Mouse (Mus musculus) T-helper 2 cell (primary cell): ENCODE measurements at regions not wholly inside any gene's neighbourhood (a gene's known extent, or its start where the extent isn't known, plus 50 kb on each side); places are given as distances from the start of the nearest gene placed in this dataset.

ENCODE experiments used
- in situ Hi-C: fragments of 300-600 bp; cut with MboI, MseI; formaldehyde crosslinking; loops from one replicate; pipeline ENCODE4 v1.15.1; 2025; ENCODE audit warnings: high pct_unique_total_duplicates

DNA sequence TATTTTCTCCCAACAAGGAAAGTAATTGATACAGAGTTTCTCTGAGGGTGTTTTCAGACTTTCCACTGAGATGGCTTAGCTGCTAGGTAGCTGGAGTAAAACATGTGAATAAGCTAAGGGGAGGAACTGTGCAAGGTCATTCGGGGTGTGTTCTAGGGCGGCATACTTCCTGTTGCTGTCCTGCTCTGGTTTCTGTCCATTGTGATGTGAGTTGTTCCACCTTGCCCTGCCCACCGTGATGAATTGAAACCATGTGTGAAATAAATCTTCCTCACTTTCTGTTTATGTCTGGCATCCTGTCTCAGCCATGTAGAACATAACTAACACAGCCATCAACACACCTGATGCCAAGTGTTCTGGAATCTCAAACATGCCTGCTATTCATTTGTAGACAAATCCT lies 472.6 kb upstream of the Nrp1 start:
- in situ Hi-C loops = no loop called here

GRCm38 (mm10) chr8:127890729-127891128 lies 467.7 kb upstream of the Nrp1 start:
- in situ Hi-C loops = no loop called here

GRCm38 (mm10) chr8:127894284-127894683 lies 464.1 kb upstream of the Nrp1 start:
- in situ Hi-C loops = no loop called here

- in situ Hi-C loops = no loop called here
Measured at GRCm38 (mm10) chr8:127908436-127908835, 450.0 kb upstream of the Nrp1 start.

DNA sequence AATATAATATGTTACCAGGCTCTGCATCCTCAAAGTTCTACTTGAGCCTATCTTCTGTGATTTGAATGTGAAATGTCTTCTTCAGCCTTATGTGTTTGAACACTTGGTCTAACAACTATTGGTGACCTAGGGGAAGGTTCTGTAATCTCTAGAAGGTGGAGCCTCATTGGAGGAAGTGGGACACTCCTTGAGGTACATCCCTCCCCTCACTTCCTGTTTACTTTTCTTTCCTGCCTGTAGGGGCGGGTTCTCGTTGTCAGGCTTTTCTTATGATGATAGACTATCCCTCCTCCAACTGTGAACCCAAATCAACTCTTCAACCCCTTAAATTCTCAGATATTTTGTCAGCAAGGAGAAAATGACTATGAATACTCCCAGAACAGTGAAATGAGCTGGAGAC lies 448.8 kb upstream of the Nrp1 start:
- in situ Hi-C loops = no loop called here

DNA sequence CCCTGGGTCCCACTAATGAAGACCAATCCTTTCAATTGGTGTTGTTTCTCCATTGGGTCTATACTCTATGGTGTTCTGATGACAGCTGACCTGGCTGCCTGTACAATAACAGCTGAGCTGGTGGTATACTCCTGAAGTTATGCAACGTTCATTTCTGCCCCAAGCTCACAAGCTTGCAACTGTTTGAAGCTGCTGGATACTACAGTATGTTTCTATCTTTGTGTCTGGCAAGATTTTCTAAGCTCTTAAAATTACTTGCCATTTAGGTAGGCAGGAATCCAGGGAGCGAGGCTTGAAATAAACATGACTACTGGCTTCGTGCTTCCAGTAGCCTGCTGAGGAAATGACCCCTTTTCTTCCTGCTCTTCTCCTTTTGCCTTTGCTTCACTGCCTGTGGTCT lies 444.3 kb upstream of the Nrp1 start:
- in situ Hi-C loops = no loop called here

DNA sequence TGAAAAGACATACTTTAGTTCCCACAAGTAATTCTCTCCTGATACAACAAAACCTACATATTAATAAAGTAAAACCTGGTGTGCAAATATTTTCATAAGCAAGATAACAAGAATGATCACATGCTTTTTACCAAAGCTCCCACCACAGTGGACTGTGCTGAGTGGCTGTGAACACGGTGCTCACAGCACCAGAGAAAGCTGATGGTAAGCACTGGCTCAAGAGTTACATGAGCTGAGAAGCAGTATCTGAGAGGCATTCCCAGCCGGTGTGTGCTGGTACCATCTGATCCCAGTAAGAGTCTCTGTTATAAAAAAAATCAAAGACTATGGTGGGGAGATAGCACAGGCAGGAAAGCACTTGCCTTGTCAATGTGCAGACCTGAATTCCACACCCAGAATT lies 443.5 kb upstream of the Nrp1 start:
- in situ Hi-C loops = no loop called here

GRCm38 (mm10) chr8:127915591-127916028 lies 442.8 kb upstream of the Nrp1 start:
- in situ Hi-C loops = no loop called here

DNA sequence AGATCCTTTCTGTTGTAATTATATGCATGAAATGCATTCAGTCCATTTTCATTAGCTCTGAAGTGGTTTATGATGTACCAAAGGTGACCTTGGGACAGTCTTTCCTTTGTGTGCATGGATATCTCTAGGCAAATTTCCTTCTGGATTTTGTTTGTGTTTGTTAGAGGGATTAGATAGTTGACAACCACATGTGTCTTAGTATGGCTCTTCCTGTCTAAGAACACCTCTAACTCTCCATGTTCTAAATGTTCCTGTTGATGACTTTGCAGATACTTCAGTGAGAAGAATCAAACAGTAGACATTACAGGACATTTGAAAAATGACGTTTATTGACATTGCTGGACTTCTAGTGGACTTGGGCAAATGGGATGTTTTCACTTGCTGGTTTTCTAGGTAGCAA lies 436.5 kb upstream of the Nrp1 start:
- in situ Hi-C loops = no loop called here

- in situ Hi-C loops = no loop called here
Measured at GRCm38 (mm10) chr8:127923321-127923720, 435.1 kb upstream of the Nrp1 start.

- in situ Hi-C loops = no loop called here
Measured at GRCm38 (mm10) chr8:127932276-127932675, 426.1 kb upstream of the Nrp1 start.

- in situ Hi-C loops = no loop called here
Measured at GRCm38 (mm10) chr8:127936792-127937435, 421.5 kb upstream of the Nrp1 start.

DNA sequence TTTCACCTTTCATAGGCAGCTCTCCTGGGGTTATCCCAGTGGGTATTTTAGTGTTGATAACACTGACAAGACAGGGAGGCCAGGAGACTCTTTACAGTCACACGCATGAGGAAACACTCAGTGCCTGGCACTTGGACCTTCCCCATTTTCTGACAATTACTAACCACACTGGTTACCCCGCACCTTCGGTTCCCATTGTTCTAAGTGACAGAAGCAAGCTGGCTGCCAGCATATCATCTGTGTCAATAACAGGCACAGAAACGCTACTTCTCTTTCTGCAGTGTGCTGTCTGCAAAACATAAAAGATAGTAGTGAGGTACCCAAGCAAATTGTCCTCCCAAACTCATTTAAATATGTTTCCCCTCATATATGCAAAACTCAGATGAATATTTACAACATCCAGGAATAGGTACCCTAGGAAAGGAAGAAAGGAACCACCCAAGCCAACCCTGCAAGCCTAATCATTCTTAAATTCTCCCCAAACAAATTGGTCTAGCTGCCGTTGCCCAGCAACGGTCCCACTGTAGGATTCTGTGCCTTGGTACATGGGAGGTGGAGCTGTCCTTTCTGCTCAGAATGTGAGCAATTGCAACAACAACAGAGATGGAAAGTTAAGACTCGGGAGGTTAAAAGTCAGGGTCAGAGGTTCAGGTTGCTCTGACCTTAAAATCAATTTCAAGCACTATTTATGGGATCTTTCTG lies 419.0 kb upstream of the Nrp1 start:
- in situ Hi-C loops = no loop called here

- in situ Hi-C loops = no loop called here
Measured at GRCm38 (mm10) chr8:127939986-127940359, 418.4 kb upstream of the Nrp1 start.

DNA sequence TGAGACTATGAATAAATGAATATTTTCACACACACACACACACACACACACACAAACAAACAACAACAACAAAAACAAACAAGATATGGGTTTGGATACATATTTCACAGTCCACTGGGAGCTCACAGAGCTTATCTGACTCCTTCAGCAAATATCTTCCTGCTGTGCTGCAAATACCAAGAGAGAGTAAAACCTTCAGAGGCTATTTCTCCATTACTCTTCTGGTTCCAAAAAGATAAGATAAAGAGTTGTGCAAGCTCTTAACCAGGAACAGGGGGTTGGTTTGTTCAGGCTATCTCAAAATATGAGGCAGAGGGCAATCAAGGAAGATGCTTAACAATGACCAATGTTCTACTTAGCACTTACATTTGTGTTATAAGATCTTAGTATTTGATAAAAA lies 416.1 kb upstream of the Nrp1 start:
- in situ Hi-C loops = no loop called here

DNA sequence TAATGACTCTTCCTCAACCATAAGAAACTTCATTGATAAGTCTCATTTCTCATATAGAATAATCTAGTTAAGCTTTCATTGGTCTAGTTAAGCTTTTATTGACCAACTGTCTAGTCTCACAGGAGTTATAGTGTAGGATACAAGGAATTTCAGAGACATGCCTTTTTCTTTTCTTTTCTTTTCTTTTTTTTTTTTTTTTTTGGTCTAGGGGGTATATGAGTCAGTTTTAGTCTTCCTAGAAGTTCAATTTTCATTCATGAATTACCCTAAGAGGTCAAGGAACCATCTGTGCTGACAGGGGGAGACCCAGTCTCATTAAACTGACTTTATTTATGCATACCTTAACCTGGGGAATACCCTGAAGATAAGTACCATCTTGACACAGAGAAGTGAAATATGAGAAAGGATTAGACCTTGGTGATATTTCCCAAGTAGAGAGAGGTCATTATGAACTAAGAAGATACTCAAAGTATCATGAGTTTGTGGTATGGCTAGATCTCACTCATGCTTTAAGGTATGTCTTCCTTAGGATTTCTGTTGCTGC lies 413.4 kb upstream of the Nrp1 start:
- in situ Hi-C loops = no loop called here

- in situ Hi-C loops = no loop called here
Measured at GRCm38 (mm10) chr8:127957571-127957970, 400.8 kb upstream of the Nrp1 start.

GRCm38 (mm10) chr8:127958351-127959044 lies 399.9 kb upstream of the Nrp1 start:
- in situ Hi-C loops = no loop called here

GRCm38 (mm10) chr8:127962862-127963261 lies 395.5 kb upstream of the Nrp1 start:
- in situ Hi-C loops = no loop called here

GRCm38 (mm10) chr8:127963625-127964024 lies 394.8 kb upstream of the Nrp1 start:
- in situ Hi-C loops = no loop called here

GRCm38 (mm10) chr8:127964801-127965200 lies 393.6 kb upstream of the Nrp1 start:
- in situ Hi-C loops = no loop called here

DNA sequence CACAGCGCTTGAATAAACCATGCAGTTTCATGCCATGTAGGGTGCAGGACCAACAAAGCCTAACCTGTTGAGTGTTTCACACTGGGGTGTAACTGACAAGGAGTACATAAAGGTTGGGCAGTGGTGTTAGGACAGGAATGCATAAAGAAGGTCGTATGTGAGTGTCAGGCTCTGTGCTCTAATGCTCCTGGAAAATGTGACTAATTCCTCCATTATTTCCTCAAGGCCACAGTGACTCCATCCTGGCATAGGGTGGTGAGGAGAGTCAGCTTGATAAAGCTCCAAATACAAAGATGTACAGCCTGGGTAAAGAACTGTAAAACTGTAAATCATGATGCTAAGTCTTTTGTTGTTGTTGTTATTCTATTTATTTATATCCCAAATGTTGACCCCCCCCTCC lies 393.1 kb upstream of the Nrp1 start:
- in situ Hi-C loops = no loop called here

DNA sequence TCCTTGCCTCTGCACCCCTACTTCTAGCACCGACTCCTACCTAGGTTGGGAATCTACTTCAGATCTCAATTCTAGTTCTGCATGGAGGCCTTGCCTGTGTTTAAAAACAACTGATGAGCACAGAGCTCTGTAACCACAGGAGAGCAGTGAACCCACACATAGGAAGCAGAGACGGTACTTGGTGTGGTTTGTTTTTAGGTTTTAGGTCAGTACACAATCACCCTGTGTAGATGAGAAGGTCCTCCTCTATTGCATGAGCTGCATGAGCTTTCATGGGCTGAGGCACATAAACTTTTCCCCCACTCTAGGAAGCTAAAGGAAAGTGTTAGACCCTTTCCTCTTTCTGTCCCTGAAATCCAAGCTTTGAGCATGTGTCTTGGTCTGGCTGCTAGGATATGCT lies 390.4 kb upstream of the Nrp1 start:
- in situ Hi-C loops = no loop called here
